Mouse (Mus musculus) embryonic facial prominence, embryonic 12.5 days (tissue): ENCODE measurements around the gene Dusp16. TPM values are rescaled to one million over a fixed set of nuclear protein-coding genes. Genes with fewer than 3 reads are reported as not detected.

Experiments used
- ATAC-seq: fragments of 200-750 bp; cut with Nextera tagmentation; 2 replicates; pipeline ENCODE4 v1.8.0; 2017; ENCODE audit not compliant: insufficient number of reproducible peaks, insufficient read depth, low FRiP score, low TSS enrichment
- H3K27ac ChIP-seq: fragments of 300-500 bp; sonication (generic); 2 replicates; pipeline ENCODE4 v1.5.1; 2016; ENCODE audit warnings: mild to moderate bottlenecking
- H3K27me3 ChIP-seq: fragments of 300-500 bp; sonication (generic); 2 replicates; pipeline ENCODE4 v1.6.1; 2016; ENCODE audit warnings: mild to moderate bottlenecking, moderate library complexity
- H3K36me3 ChIP-seq: fragments of 300-500 bp; sonication (generic); 2 replicates; pipeline ENCODE4 v1.6.1; 2016; ENCODE audit warnings: mild to moderate bottlenecking
- H3K4me1 ChIP-seq: fragments of 300-500 bp; sonication (generic); 2 replicates; pipeline ENCODE4 v1.6.1; 2016
- H3K4me2 ChIP-seq: fragments of 300-500 bp; sonication (generic); replicated peaks from 2 replicates; pipeline ENCODE4 v1.6.1; 2016; ENCODE audit warnings: mild to moderate bottlenecking, moderate library complexity
- H3K4me3 ChIP-seq: fragments of 300-500 bp; sonication (generic); 2 replicates; pipeline ENCODE4 v1.5.1; 2016; ENCODE audit warnings: mild to moderate bottlenecking
- H3K9ac ChIP-seq: fragments of 300-500 bp; sonication (generic); 2 replicates; pipeline ENCODE4 v1.6.1; 2016; ENCODE audit warnings: mild to moderate bottlenecking, moderate library complexity
- H3K9me3 ChIP-seq: fragments of 300-500 bp; sonication (generic); 2 replicates; pipeline ENCODE4 v1.6.1; 2016; ENCODE audit warnings: mild to moderate bottlenecking, moderate library complexity
- WGBS: fragments of 180-500 bp; shearing (Covaris S2); methylation state at CpG from one replicate; pipeline ENCODE4 v1.1.7; 2016; 5-methylcytosine and 5-hydroxymethylcytosine counted together
- polyA plus RNA-seq: library from polyadenylated mRNA; unstranded; fragments of >200 nt; fragmentation: Nextera tagmentation; extraction: Ambion mirVana; gene quantifications from 2 replicates; pipeline ENCODE4 v1.2.1, GENCODE M21; 2016

Dusp16 gene
- polyA plus RNA-seq, 1 experiment from 2014 or later = 18.3 TPM

- Histone ChIP-seq H3K4me2 (no peak overlapping the region), H3K36me3 (peaks cover 23% of the 10 kb centered on the region; the same call in 1 of the 2 replicates), H3K27ac (no peak overlapping the region), H3K4me3 (no peak overlapping the region), H3K27me3 (no peaks in the 10 kb centered on the region), H3K4me1 (no peaks in the 10 kb centered on the region), H3K9me3 (no peaks in the 10 kb centered on the region), H3K9ac (no peak overlapping the region)
- ATAC-seq = no peak
Observed at GRCm38 (mm10) chr6:134725406-134725805, 67.0 kb downstream of the Dusp16 start.

GRCm38 (mm10) chr6:134723833-134724553 lies 68.4 kb downstream of the Dusp16 start:
- H3K9ac ChIP-seq = no peak overlapping the region
- no peaks in the 10 kb centered on the region for H3K9me3 ChIP-seq
- H3K27ac ChIP-seq = no peak overlapping the region
- H3K36me3 ChIP-seq = peaks cover 35% of the 10 kb centered on the region
- H3K4me3 ChIP-seq = no peak overlapping the region
- WGBS = 84% methylated on average over 9 of the region's 9 CpGs
- no peak for ATAC-seq
- H3K27me3 ChIP-seq = no peaks in the 10 kb centered on the region
- no peak overlapping the region for H3K4me2 ChIP-seq
- H3K4me1 ChIP-seq = no peaks in the 10 kb centered on the region

GRCm38 (mm10) chr6:134723326-134723725 lies 69.1 kb downstream of the Dusp16 start:
- 93% methylated on average over 7 of the region's 7 CpGs for WGBS

GRCm38 (mm10) chr6:134722906-134723305 lies 69.5 kb downstream of the Dusp16 start:
- Histone ChIP-seq H3K27ac (no peak overlapping the region), H3K4me3 (no peak overlapping the region), H3K36me3 (peaks cover 41% of the 10 kb centered on the region), H3K4me1 (no peaks in the 10 kb centered on the region), H3K4me2 (no peak overlapping the region), H3K9me3 (no peaks in the 10 kb centered on the region), H3K27me3 (no peaks in the 10 kb centered on the region), H3K9ac (no peak overlapping the region)
- ATAC-seq = no peak
- WGBS = 91% methylated on average over 8 of the region's 8 CpGs

More at GRCm38 (mm10) chr6:134723326-134723725, 69.1 kb downstream of the Dusp16 start:
- no peak overlapping the region for H3K27ac ChIP-seq
- no peak overlapping the region for H3K4me2 ChIP-seq
- ATAC-seq = no peak
- no peaks in the 10 kb centered on the region for H3K9me3 ChIP-seq
- H3K4me3 ChIP-seq = no peak overlapping the region
- peaks cover 40% of the 10 kb centered on the region for H3K36me3 ChIP-seq
- H3K4me1 ChIP-seq = no peaks in the 10 kb centered on the region
- H3K9ac ChIP-seq = no peak overlapping the region
- no peaks in the 10 kb centered on the region for H3K27me3 ChIP-seq

GRCm38 (mm10) chr6:134721729-134722269 lies 70.6 kb downstream of the Dusp16 start:
- no peak overlapping the region for H3K4me2 ChIP-seq
- no peak for ATAC-seq
- 93% methylated on average over 6 of the region's 6 CpGs for WGBS
- no peak overlapping the region for H3K9ac ChIP-seq
- no peaks in the 10 kb centered on the region for H3K27me3 ChIP-seq
- no peak overlapping the region for H3K27ac ChIP-seq
- no peaks in the 10 kb centered on the region for H3K4me1 ChIP-seq
- no peak overlapping the region for H3K4me3 ChIP-seq
- peaks cover 43% of the 10 kb centered on the region for H3K36me3 ChIP-seq
- no peaks in the 10 kb centered on the region for H3K9me3 ChIP-seq

GRCm38 (mm10) chr6:134720150-134720549 lies 72.3 kb downstream of the Dusp16 start:
- no peak for ATAC-seq
- no peaks in the 10 kb centered on the region for H3K9me3 ChIP-seq
- H3K4me3 ChIP-seq = no peak overlapping the region
- no peak overlapping the region for H3K9ac ChIP-seq
- no peaks in the 10 kb centered on the region for H3K4me1 ChIP-seq
- H3K27ac ChIP-seq = no peak overlapping the region
- no peak overlapping the region for H3K4me2 ChIP-seq
- peaks cover 42% of the 10 kb centered on the region for H3K36me3 ChIP-seq
- no peaks in the 10 kb centered on the region for H3K27me3 ChIP-seq
- 84% methylated on average over 5 of the region's 5 CpGs for WGBS

GRCm38 (mm10) chr6:134719156-134719555 lies 73.3 kb downstream of the Dusp16 start:
- Histone ChIP-seq H3K9me3 (no peaks in the 10 kb centered on the region), H3K4me2 (no peak overlapping the region), H3K4me3 (no peak overlapping the region), H3K36me3 (peaks cover 39% of the 10 kb centered on the region), H3K27ac (no peak overlapping the region), H3K4me1 (no peaks in the 10 kb centered on the region), H3K27me3 (no peaks in the 10 kb centered on the region), H3K9ac (no peak overlapping the region)
- 89% methylated on average over 5 of the region's 5 CpGs for WGBS
- no peak for ATAC-seq

- no peak overlapping the region for H3K4me2 ChIP-seq
- no peaks in the 10 kb centered on the region for H3K4me1 ChIP-seq
- no peaks in the 10 kb centered on the region for H3K27me3 ChIP-seq
- H3K27ac ChIP-seq = no peak overlapping the region
- H3K36me3 ChIP-seq = peaks cover 39% of the 10 kb centered on the region
- WGBS = 91% methylated on average over 11 of the region's 11 CpGs
- H3K9ac ChIP-seq = no peak overlapping the region
- no peak for ATAC-seq
- no peaks in the 10 kb centered on the region for H3K9me3 ChIP-seq
- H3K4me3 ChIP-seq = no peak overlapping the region
Observed at GRCm38 (mm10) chr6:134718668-134719065, 73.8 kb downstream of the Dusp16 start.

- 91% methylated on average over 20 of the region's 20 CpGs for WGBS
- Histone ChIP-seq H3K36me3 (peaks cover 39% of the 10 kb centered on the region), H3K9ac (no peak overlapping the region), H3K4me2 (no peak overlapping the region), H3K4me3 (no peak overlapping the region), H3K9me3 (no peaks in the 10 kb centered on the region), H3K4me1 (no peaks in the 10 kb centered on the region), H3K27me3 (no peaks in the 10 kb centered on the region), H3K27ac (no peak overlapping the region)
- ATAC-seq = no peak
Observed at GRCm38 (mm10) chr6:134717886-134718667, 74.3 kb downstream of the Dusp16 start.

- WGBS = 85% methylated on average over 6 of the region's 6 CpGs
- no peak for ATAC-seq
- Histone ChIP-seq H3K4me1 (no peaks in the 10 kb centered on the region), H3K4me3 (no peak overlapping the region), H3K4me2 (no peak overlapping the region), H3K9ac (no peak overlapping the region), H3K27ac (no peak overlapping the region), H3K9me3 (no peaks in the 10 kb centered on the region), H3K36me3 (peaks cover 32% of the 10 kb centered on the region), H3K27me3 (no peaks in the 10 kb centered on the region)
Observed at GRCm38 (mm10) chr6:134716168-134716587, 76.2 kb downstream of the Dusp16 start.

GRCm38 (mm10) chr6:134713897-134714296 lies 78.5 kb downstream of the Dusp16 start:
- Histone ChIP-seq H3K36me3 (peaks cover 20% of the 10 kb centered on the region), H3K27ac (no peak overlapping the region), H3K4me3 (no peak overlapping the region), H3K4me1 (no peaks in the 10 kb centered on the region), H3K9me3 (no peaks in the 10 kb centered on the region), H3K27me3 (no peaks in the 10 kb centered on the region), H3K9ac (no peak overlapping the region), H3K4me2 (no peak overlapping the region)
- 32% methylated on average over 1 of the region's 1 CpGs for WGBS
- no peak for ATAC-seq

- no peak for ATAC-seq
- H3K9me3 ChIP-seq = no peaks in the 10 kb centered on the region
- no peak overlapping the region for H3K9ac ChIP-seq
- no peak overlapping the region for H3K4me2 ChIP-seq
- WGBS = 48% methylated on average over 3 of the region's 3 CpGs
- no peak overlapping the region for H3K27ac ChIP-seq
- H3K36me3 ChIP-seq = peaks cover 14% of the 10 kb centered on the region
- H3K27me3 ChIP-seq = no peaks in the 10 kb centered on the region
- H3K4me1 ChIP-seq = no peaks in the 10 kb centered on the region
- H3K4me3 ChIP-seq = no peak overlapping the region
Observed at GRCm38 (mm10) chr6:134713321-134713720, 79.1 kb downstream of the Dusp16 start.
